Mouse (Mus musculus) forebrain, embryonic 11.5 days (tissue): ENCODE results near the gene P2rx7. TPM values are rescaled to one million over a fixed set of nuclear protein-coding genes. Genes with fewer than 3 reads are reported as not detected.
A peak's percentile ranks its signal among the peaks of the same experiment; 100 is the strongest.

Experiments
- ATAC-seq: fragments of 200-750 bp; cut with Nextera tagmentation; replicated peaks from 2 replicates; pipeline ENCODE4 v1.8.0; 2017; ENCODE audit warnings: moderate TSS enrichment; ENCODE audit not compliant: low FRiP score
- DNase-seq: peaks from one replicate; pipeline ENCODE4 v3.0.0-alpha.2; 2017; ENCODE audit warnings: low spot score
- H3K27ac ChIP-seq: fragments of 300-500 bp; sonication (generic); 2 replicates; pipeline ENCODE4 v1.5.1; 2014; ENCODE audit warnings: low read depth, low read length
- H3K27me3 ChIP-seq: fragments of 300-500 bp; sonication (generic); 2 replicates; pipeline ENCODE4 v1.6.1; 2014; ENCODE audit warnings: mild to moderate bottlenecking, low read length, mixed read lengths; ENCODE audit not compliant: control insufficient read depth, insufficient read depth
- H3K36me3 ChIP-seq: fragments of 300-500 bp; sonication (generic); 2 replicates; pipeline ENCODE4 v1.6.1; 2014; ENCODE audit warnings: mild to moderate bottlenecking, low read length, moderate library complexity, mixed read lengths; ENCODE audit not compliant: control insufficient read depth, insufficient read depth
- H3K4me1 ChIP-seq: fragments of 300-500 bp; sonication (generic); replicated peaks from 2 replicates; pipeline ENCODE4 v1.6.1; 2014; ENCODE audit warnings: low read length, mixed read lengths; ENCODE audit not compliant: control insufficient read depth, insufficient read depth
- H3K4me2 ChIP-seq: fragments of 300-500 bp; sonication (generic); 2 replicates; pipeline ENCODE4 v1.6.1; 2014; ENCODE audit warnings: low read depth, mild to moderate bottlenecking, low read length, moderate library complexity, mixed read lengths; ENCODE audit not compliant: severe bottlenecking
- H3K4me3 ChIP-seq: fragments of 300-500 bp; sonication (generic); 2 replicates; pipeline ENCODE4 v1.5.1; 2014; ENCODE audit warnings: low read depth, low read length
- H3K9ac ChIP-seq: fragments of 300-500 bp; sonication (generic); 2 replicates; pipeline ENCODE4 v1.6.1; 2014; ENCODE audit warnings: low read length
- H3K9me3 ChIP-seq: fragments of 300-500 bp; sonication (generic); 2 replicates; pipeline ENCODE4 v1.6.1; 2016; ENCODE audit warnings: low read length, mixed read lengths; ENCODE audit not compliant: control insufficient read depth
- WGBS: fragments of 180-500 bp; shearing (Covaris S2); extraction: QIAGEN DNeasy Blood & Tissue Kit; methylation state at CpG from one replicate; pipeline ENCODE4 v1.1.7; 2014; 5-methylcytosine and 5-hydroxymethylcytosine counted together
- polyA plus RNA-seq: library from polyadenylated mRNA; unstranded; fragments of >200 nt; fragmentation: Nextera tagmentation; extraction: Ambion mirVana; gene quantifications from 2 replicates; pipeline ENCODE4 v1.2.1, GENCODE M21; 2014

P2rx7 gene
- polyA plus RNA-seq, 1 experiment from 2014 or later = 0.77 TPM

DNA sequence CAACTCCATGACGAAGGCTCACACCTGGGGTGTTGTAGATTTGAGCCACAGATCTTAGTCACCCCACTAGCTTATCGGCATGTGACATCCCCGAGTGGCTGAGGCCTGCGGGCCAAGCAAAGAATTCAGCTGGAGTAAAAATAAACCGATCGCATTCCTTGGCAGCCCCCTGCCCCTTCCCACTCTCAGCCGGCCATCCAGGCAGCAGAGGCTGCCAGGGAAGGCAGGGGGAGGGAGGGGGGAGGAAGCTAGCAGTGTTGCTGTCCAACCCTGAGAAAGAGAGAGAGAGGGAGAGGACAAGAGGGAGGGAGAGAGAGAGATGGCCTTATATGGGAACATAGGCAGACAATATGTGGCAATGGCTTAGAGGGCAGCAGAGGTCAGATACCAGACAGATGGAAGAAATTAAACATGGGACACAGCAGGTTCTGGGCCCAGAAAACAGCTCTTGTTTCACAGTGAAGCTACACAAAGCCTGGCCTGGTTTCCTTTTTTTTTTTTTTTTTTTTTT is 22.3 kb upstream of the P2rx7 start:
- no peaks in the 10 kb centered on the region for H3K9me3 ChIP-seq
- no peak overlapping the region for H3K9ac ChIP-seq
- no peak overlapping the region for H3K4me3 ChIP-seq
- H3K4me2 ChIP-seq = no peak overlapping the region
- H3K27ac ChIP-seq = no peak overlapping the region
- ATAC-seq = no peak
- H3K4me1 ChIP-seq = no peaks in the 10 kb centered on the region
- H3K27me3 ChIP-seq = no peaks in the 10 kb centered on the region
- no peaks in the 10 kb centered on the region for H3K36me3 ChIP-seq
- 29% methylated on average over 7 of the region's 7 CpGs for WGBS
- DNase-seq = peak; percentile 74

DNA sequence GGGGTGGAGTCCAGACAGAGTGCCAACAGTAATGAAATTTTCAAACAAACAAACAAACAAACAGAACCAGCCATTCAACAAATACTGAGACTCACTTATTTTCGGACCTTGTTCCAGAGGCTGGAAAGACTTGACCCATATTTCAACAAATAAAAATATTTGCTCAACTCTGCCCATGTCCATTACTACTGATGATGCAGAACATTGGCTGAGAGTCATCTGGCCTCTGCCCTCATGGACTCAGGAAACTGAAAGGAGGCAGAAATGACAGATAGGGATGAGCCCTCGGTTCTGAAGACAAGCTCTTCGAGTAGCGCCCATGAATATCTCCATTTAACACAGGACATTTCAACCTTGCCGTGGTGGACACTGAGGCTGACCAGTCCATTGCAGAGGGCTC is 21.2 kb upstream of the P2rx7 start:
- DNase-seq (no peak), ATAC-seq (no peak)
- Histone ChIP-seq H3K9ac (no peak overlapping the region), H3K4me1 (no peaks in the 10 kb centered on the region), H3K4me2 (no peak overlapping the region), H3K27ac (no peak overlapping the region), H3K36me3 (no peaks in the 10 kb centered on the region), H3K9me3 (no peaks in the 10 kb centered on the region), H3K4me3 (no peak overlapping the region), H3K27me3 (no peaks in the 10 kb centered on the region)
- WGBS = 92% methylated on average over 5 of the region's 5 CpGs

DNA sequence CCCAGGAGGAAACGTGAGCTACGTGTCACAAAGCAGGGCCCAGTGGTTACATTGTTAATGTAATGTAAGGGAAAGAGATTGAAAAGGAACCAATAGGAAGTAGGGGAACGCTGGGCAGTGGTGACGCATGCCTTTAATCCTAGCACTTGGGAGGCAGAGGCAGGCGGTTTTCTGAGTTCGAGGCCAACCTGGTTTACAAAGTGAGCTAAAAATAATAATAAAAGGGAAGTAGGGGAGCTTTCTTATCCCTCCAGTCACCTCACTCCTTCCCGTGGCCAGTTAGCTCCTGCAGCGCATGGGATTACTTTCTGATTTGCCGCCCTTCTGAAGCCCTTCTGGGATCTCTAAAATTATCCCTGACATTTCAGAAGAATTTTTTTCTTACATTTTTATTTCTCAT is 19.9 kb upstream of the P2rx7 start:
- 85% methylated on average over 9 of the region's 9 CpGs for WGBS
- Histone ChIP-seq H3K4me2 (no peak overlapping the region), H3K9ac (no peak overlapping the region), H3K4me1 (no peaks in the 10 kb centered on the region), H3K27ac (no peak overlapping the region), H3K4me3 (no peak overlapping the region), H3K9me3 (no peaks in the 10 kb centered on the region), H3K27me3 (no peaks in the 10 kb centered on the region), H3K36me3 (no peaks in the 10 kb centered on the region)
- no peak for ATAC-seq
- DNase-seq = no peak

DNA sequence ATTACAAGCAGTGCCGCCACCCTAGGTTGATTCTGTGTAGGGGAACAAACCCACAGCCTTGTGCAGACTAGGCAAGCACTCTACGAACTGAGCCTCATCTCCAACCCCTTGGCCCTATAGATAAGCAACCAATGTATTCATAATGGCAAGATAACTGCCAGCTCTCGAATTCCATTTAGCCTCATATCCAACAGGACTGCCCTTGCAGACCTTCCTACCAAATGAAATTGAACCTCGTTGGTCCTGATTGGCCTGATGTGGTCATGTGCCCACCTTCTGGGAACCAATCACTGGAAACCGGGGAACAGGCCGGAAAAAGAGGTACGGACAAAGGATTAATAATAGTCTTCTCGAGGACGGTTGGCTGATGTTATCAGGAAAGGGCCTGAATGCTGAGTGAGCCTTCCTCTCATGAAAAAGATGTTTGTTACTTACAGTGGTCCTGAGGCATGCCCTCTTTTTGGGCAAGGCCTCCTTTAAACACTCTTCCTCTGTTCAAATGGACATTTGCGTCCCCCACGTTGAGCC is 18.7 kb upstream of the P2rx7 start:
- Histone ChIP-seq H3K9me3 (no peaks in the 10 kb centered on the region), H3K36me3 (no peaks in the 10 kb centered on the region)

DNA sequence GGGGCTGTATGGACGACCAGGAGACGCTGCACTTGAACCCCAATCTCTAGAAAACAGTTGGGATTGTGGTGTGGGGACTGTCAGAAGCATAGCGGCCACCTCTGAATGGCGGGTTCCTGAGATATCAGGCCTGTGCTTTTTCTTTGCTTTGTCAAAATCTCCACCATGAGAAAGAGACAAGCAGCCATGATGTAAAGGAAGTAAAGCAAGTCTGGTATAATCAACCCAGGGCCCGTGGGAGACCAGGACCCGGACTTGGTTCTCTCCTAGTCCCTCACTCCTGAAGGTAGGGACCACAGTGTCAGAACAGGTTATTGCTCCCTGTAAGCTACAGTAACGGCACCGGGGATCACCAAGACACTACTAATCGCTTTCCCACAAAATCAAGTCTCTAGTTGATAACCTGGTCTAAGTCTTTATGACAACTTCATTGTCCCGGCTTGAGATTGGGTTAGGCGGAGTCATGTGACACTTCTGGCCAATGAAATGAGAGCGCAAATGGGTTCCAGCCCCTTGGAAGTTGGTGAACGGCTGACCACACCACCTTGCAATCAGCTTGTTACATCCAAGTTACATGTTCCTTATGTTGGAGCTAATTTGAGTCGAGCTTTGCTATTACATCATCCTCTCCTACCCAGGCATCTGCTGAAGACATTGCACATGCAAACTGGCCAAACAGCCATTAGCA is 18.0 kb upstream of the P2rx7 start:
- Histone ChIP-seq H3K4me3 (no peak overlapping the region), H3K4me1 (no peaks in the 10 kb centered on the region), H3K4me2 (no peak overlapping the region), H3K9ac (no peak overlapping the region), H3K27ac (no peak overlapping the region), H3K27me3 (no peaks in the 10 kb centered on the region), H3K36me3 (no peaks in the 10 kb centered on the region), H3K9me3 (no peaks in the 10 kb centered on the region)
- ATAC-seq (no peak), DNase-seq (no peak)
- WGBS = 89% methylated on average over 14 of the region's 14 CpGs

More for the DNA sequence above, 18.7 kb upstream of the P2rx7 start:
- ATAC-seq (no peak), DNase-seq (no peak)
- 92% methylated on average over 11 of the region's 11 CpGs for WGBS
- H3K9ac ChIP-seq = no peak overlapping the region
- H3K27ac ChIP-seq = no peak overlapping the region
- no peaks in the 10 kb centered on the region for H3K4me1 ChIP-seq
- no peak overlapping the region for H3K4me3 ChIP-seq
- H3K27me3 ChIP-seq = no peaks in the 10 kb centered on the region
- no peak overlapping the region for H3K4me2 ChIP-seq

DNA sequence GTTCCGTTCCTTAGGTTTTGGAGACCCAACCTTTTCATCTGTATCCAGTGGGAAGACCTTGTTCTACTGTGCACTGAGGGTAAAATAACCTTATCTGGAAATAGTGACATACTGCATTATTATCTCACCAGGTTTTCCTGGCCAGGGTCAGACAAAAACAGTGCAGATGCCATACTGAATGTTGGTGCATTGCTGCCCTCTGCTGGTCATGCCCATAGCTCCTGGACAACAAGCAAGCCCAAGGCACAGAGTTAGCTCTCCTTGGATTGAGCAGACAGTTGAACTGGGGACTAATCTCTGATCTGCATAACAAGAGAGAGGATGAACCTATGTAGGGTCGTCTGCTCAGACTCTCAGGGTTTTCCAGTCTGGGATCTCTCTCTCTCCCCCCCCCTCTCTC is 16.5 kb upstream of the P2rx7 start:
- DNase-seq (peak; percentile 93), ATAC-seq (0 out of 2 replicates have a peak, but pooled peaks have one; percentile 53)
- Histone ChIP-seq H3K27me3 (no peaks in the 10 kb centered on the region), H3K4me3 (no peak overlapping the region), H3K9me3 (no peaks in the 10 kb centered on the region), H3K27ac (no peak overlapping the region), H3K9ac (no peak overlapping the region), H3K4me2 (no peak overlapping the region), H3K36me3 (no peaks in the 10 kb centered on the region), H3K4me1 (no peaks in the 10 kb centered on the region)
- WGBS = 36% methylated on average over 2 of the region's 2 CpGs

DNA sequence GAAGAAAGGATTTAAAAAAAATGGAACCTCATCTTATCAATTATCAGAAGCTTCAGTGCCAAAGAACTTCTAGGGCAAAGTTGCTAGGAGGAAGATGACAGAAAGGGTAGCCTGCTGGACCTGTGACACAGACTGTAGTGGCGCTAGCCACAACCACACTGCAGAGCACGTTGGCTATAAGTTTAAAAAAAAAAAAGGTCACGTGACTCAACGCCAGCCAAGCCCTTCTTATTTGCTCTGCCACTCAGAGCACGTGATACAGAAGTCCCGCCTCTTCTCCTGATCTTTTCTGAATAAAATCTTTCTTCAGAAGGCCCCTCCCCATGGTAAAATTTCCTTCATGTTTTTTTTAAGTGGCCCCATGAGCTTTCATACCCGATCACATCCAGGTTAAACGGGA is 8.5 kb upstream of the P2rx7 start:
- DNase-seq (no peak), ATAC-seq (no peak)
- H3K4me3 ChIP-seq = no peak overlapping the region
- no peak overlapping the region for H3K27ac ChIP-seq
- H3K4me1 ChIP-seq = no peaks in the 10 kb centered on the region
- H3K27me3 ChIP-seq = no peaks in the 10 kb centered on the region
- H3K9me3 ChIP-seq = no peaks in the 10 kb centered on the region
- H3K9ac ChIP-seq = no peak overlapping the region
- no peaks in the 10 kb centered on the region for H3K36me3 ChIP-seq
- 86% methylated on average over 8 of the region's 8 CpGs for WGBS
- no peak overlapping the region for H3K4me2 ChIP-seq

DNA sequence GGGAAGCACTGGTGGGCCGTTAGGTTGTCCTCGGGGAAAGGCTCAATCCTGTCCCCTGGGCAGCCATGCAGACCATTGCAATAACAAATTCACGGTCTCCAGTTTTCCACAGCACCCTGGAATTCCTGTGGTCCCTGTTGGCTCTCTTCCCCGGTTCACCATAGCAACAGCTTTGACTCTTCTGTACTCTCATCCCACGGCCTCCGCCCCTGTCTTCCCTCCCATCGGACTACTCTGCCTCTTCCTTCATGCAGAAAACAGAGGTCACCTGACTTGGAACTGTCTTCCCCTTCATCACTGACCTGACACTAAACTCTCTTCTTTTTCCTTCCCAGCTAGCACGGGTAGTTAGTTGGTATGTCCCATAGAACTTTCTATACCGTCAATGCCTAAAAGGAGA is 7.4 kb upstream of the P2rx7 start:
- no peaks in the 10 kb centered on the region for H3K9me3 ChIP-seq
- H3K4me3 ChIP-seq = no peak overlapping the region
- H3K4me2 ChIP-seq = no peak overlapping the region
- no peak for DNase-seq
- H3K36me3 ChIP-seq = no peaks in the 10 kb centered on the region
- H3K27me3 ChIP-seq = no peaks in the 10 kb centered on the region
- H3K4me1 ChIP-seq = no peaks in the 10 kb centered on the region
- H3K27ac ChIP-seq = no peak overlapping the region
- no peak for ATAC-seq
- WGBS = 88% methylated on average over 9 of the region's 9 CpGs
- no peak overlapping the region for H3K9ac ChIP-seq

DNA sequence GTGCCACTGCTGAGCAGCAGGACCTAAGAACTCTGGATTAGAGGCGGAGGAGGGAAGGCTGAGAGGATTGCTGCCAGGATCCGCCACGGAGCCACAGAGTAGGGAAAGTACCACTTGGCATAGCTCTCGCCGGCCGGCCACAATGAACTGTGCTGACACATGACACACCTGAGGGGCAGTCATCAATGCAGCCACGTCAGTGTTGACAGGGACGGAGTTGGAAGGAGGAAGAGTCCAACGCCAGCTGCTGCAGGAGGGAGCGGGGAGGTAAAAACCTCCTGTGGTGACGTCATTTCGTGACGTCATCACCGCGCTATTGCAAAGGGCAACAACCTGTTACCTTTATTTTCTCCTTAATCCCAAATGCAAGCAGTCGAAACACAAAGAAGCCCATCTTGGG is 6.8 kb upstream of the P2rx7 start:
- DNase-seq (no peak), ATAC-seq (no peak)
- Histone ChIP-seq H3K4me2 (peak overlapping the region; percentile 36), H3K27me3 (no peaks in the 10 kb centered on the region), H3K36me3 (no peaks in the 10 kb centered on the region), H3K9me3 (no peaks in the 10 kb centered on the region), H3K9ac (no peak overlapping the region), H3K27ac (no peak overlapping the region), H3K4me3 (no peak overlapping the region), H3K4me1 (no peaks in the 10 kb centered on the region)
- 48% methylated on average over 16 of the region's 16 CpGs for WGBS
